Mouse (Mus musculus) CH12.LX (cell line): ENCODE measurements around the gene Map4k5.

Experiments used
- HCFC1 ChIP-seq: IDR thresholded peaks from 2 replicates; pipeline ENCODE4 v1.6.1; 2012; ENCODE audit warnings: low read depth, mild to moderate bottlenecking, inconsistent platforms, low read length, improper control_type of control experiment
- IRF4 ChIP-seq: IDR thresholded peaks from 2 replicates; pipeline ENCODE4 v1.6.1; 2014; ENCODE audit warnings: low read depth, mild to moderate bottlenecking, inconsistent platforms, low read length, improper control_type of control experiment

DNA sequence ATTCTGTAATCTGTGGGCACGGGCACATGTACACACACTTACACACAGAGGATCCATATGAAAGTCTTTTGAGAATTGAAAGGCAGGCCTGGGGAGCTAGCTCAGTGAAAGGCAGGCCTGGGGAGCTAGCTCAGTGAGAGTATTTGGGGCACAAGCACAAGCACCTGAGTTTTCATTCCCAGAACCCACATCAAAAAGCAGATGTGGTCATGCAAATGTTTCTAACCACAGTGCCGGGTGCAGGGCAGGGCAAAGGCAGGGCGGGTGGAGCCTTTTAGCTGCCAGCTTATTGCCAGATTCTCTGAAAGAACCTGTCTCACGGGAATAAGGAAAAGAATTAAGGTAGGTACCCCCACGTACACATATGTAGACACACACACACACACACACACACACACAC is 29.5 kb downstream of the Map4k5 start:
- TF ChIP-seq IRF4: peak; percentile 93
- TF ChIP-seq HCFC1: no peak
